Mouse (Mus musculus) layer of hippocampus, postnatal 14 days (tissue): ENCODE measurements around the gene Jmjd8. TPM values are rescaled to one million over a fixed set of nuclear protein-coding genes. Genes with fewer than 3 reads are reported as not detected.

Experiments used
- DNase-seq, 2 experiments: peaks; one replicate each; pipeline ENCODE4 v3.0.0; 2021 to 2022; ENCODE audit warnings: low spot score in 2 of 2, mixed read lengths in 1 of 2
- total RNA-seq, 2 experiments: library from RNA; stranded (reverse); gene quantifications; 2 replicates each; pipeline ENCODE4 v1.2.3; 2021

Jmjd8 gene
- total RNA-seq, 2 experiments from 2014 or later = 64.3 to 65.0 TPM

- no peak for DNase-seq
Observed at GRCm38 (mm10) chr17:25831451-25832281, 3.0 kb downstream of the Jmjd8 start.

- peak; percentile 98 to 99 for DNase-seq
Observed at GRCm38 (mm10) chr17:25832436-25833290, 4.0 kb downstream of the Jmjd8 start.

GRCm38 (mm10) chr17:25833291-25833663 lies 4.6 kb downstream of the Jmjd8 start, which contains the start of gene Stub1:
Stub1 (minus strand) TSS chr17:25833404.
- peak in 1 of 2 experiments; percentile 89 for DNase-seq

GRCm38 (mm10) chr17:25833961-25834594 lies 5.4 kb downstream of the Jmjd8 start:
- no peak for DNase-seq

GRCm38 (mm10) chr17:25834595-25835222 lies 6.0 kb downstream of the Jmjd8 start:
- no peak for DNase-seq

GRCm38 (mm10) chr17:25835301-25835700 lies 6.6 kb downstream of the Jmjd8 start:
- no peak for DNase-seq

- DNase-seq = no peak
Observed at GRCm38 (mm10) chr17:25835816-25836215, 7.1 kb downstream of the Jmjd8 start.

GRCm38 (mm10) chr17:25836397-25837075 lies 7.9 kb downstream of the Jmjd8 start:
- DNase-seq = peak in 1 of 2 experiments; percentile 71

GRCm38 (mm10) chr17:25837076-25837410 lies 8.4 kb downstream of the Jmjd8 start, which contains the start of gene Rhbdl1:
Rhbdl1 (minus strand) TSS chr17:25837295.
- peak; percentile 83 to 87 for DNase-seq

- DNase-seq = no peak
Observed at GRCm38 (mm10) chr17:25837533-25837932, 8.9 kb downstream of the Jmjd8 start.

GRCm38 (mm10) chr17:25838904-25839303 lies 10.2 kb downstream of the Jmjd8 start:
- no peak for DNase-seq

- DNase-seq = no peak
Observed at GRCm38 (mm10) chr17:25839455-25840235, 11.0 kb downstream of the Jmjd8 start.

- DNase-seq = no peak
Observed at GRCm38 (mm10) chr17:25840519-25840918, 11.9 kb downstream of the Jmjd8 start.

GRCm38 (mm10) chr17:25841117-25841880 lies 12.6 kb downstream of the Jmjd8 start, which contains the start of gene Gm20683:
Gm20683 (minus strand) TSS chr17:25841763.
- no peak for DNase-seq

- DNase-seq = no peak
Observed at GRCm38 (mm10) chr17:25842509-25842908, 13.8 kb downstream of the Jmjd8 start.

- DNase-seq = no peak
Observed at GRCm38 (mm10) chr17:25843122-25843521, 14.5 kb downstream of the Jmjd8 start.

- DNase-seq = no peak
Observed at GRCm38 (mm10) chr17:25843636-25844395, 15.1 kb downstream of the Jmjd8 start.

- peak; percentile 89 to 95 for DNase-seq
Observed at GRCm38 (mm10) chr17:25844396-25844901, 15.8 kb downstream of the Jmjd8 start, which contains the start of gene Rhot2. Rhot2 (minus strand) TSS chr17:25844851.
